Mouse (Mus musculus) c-Kit-positive CD71-positive TER-119-negative erythroid progenitor cells, embryonic 14.5 days (primary cell): ENCODE measurements at regions not wholly inside any gene's neighbourhood (a gene's known extent, or its start where the extent isn't known, plus 50 kb on each side); places are given as distances from the start of the nearest gene placed in this dataset.
A peak's percentile ranks its signal among the peaks of the same experiment; 100 is the strongest.

ENCODE experiments used
- DNase-seq: peaks from one replicate; pipeline ENCODE4 v3.0.0-alpha.2; 2013; ENCODE audit warnings: low read depth

DNA sequence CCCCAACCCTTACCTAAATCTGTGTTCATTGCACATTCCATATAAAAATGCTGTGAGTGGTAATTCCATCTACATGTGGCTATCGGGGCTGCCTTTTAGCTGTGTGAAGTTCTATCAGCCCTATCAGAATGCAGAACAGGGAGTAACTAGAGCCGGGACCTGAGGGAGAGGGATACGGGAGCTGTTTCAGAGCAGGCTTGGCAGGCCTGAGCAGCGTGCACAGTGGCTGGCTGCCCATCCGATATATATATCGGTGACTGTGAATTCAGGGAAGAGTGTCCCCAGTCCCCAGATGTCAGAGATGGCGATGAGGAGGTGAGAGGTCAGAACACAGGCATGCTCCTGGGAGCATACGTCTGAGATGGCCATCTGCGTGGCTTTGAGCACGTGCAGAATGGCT lies 79.0 kb downstream of the Arl4c start:
- no peak for DNase-seq

DNA sequence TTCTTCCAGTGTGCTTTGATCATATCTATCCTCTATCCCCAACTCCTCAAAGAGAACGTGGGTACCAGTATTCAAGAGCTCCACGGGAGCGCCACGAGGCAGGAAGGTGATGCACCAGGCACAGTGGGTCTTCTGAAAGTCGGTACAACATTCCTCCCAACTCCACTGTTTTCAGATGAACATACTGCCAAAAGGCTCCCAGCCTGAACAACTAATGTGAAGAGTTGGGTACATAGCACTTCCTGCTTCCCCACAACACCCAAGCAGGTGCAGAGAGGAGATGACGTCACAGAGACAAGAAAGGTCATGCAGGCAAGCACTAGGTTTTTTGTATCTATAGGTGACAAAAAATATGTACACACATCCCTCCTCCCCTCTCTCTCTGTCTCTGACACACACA lies 79.7 kb downstream of the Arl4c start:
- DNase-seq = no peak

DNA sequence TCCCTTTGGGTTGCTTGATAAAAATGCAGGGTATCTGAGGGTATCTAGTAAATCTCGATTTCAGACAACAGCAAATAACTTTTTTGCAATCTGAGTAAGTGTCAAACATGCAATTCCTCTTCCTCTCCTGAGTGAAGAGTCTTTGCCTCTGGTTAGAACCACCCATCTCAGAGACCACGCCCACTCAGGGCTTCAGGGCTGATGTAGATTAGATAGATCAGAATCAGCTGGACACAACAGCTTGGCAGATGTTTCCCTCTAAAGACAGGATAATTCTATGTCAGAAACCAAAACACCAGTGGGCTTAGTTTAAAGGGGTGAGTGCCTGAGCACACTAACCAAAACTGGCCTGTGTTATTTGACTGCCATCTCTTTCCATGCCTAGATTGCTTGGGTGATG lies 80.8 kb downstream of the Arl4c start:
- DNase-seq = no peak

DNA sequence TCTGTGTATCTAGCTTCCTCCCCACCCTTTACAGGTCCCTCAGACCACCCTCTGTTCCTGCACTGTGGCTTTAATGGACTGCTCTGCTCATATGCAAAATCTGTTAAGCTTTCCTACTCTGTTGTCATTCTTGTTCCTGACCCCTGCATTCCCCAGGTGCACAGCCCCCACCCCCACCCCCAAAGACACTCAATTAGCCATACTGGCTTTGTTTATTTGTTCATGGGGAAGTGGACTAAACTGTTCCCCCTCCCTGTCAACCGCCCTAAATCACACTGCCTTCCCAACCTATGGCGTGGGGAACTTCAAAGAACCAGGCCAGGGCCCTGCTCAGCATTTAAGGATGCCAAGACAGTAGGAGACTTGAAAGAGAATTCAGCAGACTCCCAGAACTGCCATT lies 89.0 kb downstream of the Arl4c start:
- no peak for DNase-seq

DNA sequence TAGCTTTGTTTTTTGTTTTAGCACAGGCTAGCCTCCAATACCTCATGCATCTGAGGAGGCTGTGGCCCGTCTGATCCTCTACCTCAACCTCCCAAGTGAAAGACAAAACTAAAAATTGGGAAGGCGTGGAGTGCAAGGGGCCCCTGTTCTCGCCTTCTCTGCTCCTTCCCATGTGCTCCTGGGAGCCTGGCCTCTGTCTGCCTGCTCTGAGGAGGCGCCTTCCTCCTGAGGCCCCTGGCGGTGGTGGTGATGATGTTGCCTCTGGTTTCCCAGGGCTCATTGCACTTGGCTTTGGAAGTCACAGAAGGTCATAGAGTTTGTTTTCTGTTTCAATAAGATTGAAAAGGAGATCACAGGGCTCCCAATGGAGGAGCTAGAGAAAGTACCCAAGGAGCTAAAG lies 90.8 kb downstream of the Arl4c start:
- no peak for DNase-seq

DNA sequence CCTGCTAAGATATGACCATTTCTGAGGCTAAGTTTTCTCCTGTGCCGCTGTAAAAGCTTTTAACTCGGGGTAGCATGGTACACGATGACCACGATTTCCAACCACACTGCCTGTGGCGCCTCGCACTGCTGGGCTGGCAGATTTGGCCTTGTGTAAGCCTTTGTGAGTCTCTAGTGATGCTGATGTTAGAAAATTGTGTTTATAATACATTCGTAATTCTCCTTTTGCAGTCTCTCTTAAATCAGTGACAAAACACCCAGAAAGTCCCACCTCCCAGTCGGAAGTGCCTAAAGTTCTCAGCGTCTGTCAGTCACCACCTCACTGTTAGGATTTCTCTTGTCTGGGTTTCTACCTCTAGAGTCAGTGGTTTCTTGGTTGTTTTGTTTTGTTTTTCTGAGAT lies 91.2 kb downstream of the Arl4c start:
- no peak for DNase-seq

DNA sequence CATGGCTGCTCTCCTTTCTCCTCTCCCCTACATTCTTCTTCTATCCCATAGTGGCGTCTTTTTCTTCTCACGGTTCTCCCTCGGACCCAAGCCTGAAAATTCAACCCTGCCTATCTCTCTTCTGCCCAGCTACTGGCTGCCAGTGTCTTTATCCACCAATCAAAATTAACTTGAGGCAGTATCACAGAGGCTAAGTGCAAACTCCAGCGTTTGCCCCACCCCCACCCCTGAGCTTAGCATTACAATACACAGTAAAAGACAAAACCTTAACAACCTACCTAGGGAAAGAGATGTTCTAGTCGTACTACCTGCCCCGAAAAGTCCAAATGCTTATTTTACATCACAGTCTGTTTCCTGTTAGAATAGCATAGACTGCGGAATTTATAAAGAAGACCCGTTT lies 93.2 kb downstream of the Arl4c start:
- DNase-seq = no peak

DNA sequence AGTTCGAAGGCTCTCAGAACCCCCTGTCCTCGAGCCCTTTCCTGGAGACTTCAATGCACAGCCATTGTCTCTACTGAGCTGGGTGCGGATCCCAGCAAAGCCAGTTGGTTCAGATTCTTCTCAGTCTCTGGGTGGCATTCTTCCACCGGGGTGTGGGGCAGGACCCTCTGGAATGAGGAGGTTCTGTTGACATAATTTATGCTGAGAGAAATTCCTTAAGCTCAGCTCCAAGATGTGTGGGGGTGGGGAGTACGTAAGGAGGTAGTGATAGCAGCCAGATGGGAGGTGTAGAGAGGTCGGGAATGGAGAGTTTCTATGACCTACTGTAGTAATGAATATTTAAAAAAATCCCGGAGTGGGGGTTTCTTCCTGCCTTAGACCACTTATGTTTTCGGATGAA lies 93.8 kb downstream of the Arl4c start:
- no peak for DNase-seq

DNA sequence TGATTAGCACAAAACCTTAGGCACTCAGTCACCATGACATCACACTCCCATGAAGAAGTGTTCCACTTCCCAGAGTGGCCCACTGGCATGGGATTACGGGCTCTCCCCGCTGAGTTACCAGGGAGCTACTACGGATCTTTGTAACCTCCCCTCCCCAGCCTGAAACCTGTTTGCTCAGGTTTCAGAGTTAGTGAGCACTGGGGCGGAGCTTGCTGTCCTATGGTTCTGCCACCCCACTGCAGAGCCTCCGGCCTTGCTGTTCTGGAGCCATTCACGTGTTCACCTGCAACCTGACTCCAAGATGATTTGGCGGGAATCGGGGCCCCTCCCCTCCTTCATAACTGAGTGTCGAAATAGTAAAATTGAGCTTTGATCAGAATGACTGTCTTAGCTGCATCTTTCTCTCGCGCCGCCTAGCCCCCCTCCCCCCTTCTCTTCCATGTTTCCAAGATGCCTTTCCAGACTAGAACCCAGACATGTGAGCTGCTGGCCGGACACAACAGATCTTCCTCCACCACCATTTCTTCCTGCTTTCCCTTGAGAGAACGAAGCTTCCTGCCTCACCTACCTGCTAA lies 95.8 kb upstream of the Glrp1 start:
- no peak for DNase-seq

DNA sequence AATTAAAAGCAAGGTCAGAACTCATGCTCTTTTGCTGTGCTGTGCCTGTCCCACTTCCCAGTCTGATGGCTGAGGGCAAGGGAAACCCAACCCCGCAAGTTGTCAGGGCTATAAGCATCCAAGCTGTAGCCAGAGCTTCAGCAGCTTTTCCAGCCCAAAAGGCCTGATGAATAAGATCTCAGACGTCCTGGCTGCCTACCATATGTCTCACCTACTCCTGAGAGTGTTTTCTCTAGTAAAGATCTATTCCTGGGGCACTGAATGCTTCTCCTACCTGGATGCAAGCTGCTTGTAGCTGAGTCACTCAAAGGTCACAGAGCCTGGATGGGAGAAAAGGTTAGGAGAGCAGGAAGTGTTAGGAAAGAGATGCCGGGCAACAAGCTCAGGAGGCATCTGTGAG lies 92.4 kb upstream of the Glrp1 start:
- no peak for DNase-seq

DNA sequence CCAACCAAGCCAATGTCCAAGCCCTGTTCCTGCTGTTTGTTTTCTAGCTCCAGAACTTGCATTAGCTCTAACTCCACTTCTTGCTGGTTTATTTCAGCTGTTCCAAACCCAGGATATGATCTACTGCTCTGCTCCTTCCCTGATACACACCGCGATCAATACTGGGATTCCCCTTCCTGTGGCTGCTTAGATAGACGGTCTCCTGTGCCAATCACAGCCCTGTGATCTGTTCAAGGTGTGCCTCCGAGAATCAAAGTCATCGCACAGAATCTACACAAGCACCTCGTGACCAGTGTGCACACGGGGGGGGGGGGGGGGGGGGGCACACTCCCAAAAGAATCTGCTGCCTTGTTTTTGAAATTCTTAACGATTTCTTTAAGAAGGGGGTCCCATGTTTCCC lies 91.9 kb upstream of the Glrp1 start:
- no peak for DNase-seq

DNA sequence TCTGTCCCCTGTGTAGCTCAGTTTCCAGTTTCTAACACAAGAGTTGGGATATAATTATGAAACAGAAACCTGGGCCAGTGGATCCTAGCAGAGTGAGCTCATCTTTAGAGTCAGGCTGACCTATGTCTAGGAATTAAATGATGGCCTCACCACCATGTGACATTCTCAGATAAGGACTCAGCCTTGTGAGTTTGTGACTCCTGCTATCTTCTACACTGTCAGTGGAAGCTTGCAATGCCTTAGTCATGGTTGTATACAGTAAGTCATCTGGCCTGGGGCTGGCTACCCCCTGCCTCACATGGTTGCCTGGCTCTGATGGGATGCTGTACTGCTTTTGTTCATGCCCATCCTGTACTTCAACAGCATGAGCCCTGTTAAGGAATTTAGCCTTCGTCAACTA lies 90.3 kb upstream of the Glrp1 start:
- DNase-seq = peak; percentile 21

DNA sequence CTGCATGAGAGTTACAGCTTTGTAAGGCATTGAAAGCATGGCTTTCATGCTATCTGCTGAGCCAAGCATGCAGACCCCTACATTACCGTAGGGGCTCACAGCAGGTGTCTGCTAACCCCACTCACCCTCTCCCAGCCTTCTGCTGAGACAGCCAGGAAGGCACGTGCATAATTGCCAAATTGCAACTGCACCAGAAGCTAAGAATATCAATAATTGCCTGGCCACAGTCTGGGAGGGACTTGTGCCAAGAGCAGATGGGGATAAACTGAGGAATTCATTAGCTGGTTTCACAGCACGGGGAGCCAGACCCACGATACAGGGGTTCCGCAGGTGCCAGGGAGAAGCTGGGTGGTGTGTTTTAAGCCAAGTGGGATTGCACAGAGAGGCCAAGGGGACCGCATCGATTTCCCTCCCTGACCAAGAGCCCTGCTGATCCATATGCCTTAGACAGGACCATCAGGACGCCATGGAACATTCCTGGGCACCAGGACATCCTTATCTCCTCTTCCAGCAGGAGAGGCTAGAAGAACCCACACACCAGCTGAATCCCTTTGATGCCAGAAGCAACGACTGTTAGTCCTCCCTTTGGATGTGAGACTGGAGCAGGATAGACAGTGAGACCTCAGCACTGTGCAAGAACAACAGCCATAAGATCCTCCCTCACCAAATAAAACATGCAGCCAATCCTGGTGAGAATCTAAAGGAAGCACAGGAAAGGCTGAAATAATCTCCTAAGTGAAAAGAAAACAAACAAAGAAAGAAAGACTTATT lies 84.8 kb upstream of the Glrp1 start:
- DNase-seq = no peak

DNA sequence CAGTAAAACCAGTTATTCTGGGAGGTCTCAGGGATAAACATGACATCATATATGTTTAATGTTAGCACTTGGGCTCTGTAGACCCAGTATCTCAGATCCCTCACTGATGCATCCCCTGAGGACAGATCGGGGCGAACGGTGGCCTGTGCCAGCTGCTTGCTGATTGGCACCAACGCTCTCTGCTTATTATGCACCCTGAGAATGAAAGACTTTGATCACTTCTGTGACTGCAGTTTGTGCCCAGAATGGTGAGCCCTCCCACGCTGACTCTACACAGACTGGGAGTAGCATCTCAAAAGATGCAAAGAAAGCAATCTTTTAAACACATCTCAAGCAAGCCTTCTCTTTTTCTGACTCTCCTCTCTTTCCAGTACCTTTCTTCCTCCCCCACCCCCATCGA lies 82.2 kb upstream of the Glrp1 start:
- no peak for DNase-seq

DNA sequence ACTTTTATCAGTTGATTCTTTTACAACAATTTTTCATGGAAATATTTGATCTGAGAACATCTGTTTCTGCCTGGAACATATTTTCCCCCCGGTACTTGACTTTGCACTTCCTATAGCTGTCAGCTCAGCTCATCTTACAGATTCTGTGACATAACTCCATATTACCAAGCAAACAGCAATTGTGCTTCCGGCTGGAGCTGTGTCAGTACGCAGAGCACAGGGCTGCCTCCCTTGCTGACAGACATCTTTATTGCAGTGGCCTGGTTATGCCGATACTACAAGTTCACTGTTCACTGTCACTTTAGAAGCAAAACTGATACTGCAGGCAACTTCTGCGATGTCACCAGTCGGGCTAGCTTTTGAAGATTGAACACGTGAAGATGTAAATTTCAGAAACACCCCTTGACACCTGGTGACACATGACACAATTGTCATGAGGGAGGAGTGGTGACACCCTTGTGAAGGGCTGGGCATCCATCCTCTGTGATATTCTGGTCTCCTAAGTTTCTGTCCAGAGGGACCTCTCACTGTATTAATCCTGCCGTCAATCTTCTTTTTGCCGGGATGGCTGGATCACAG lies 81.0 kb upstream of the Glrp1 start:
- DNase-seq = no peak

DNA sequence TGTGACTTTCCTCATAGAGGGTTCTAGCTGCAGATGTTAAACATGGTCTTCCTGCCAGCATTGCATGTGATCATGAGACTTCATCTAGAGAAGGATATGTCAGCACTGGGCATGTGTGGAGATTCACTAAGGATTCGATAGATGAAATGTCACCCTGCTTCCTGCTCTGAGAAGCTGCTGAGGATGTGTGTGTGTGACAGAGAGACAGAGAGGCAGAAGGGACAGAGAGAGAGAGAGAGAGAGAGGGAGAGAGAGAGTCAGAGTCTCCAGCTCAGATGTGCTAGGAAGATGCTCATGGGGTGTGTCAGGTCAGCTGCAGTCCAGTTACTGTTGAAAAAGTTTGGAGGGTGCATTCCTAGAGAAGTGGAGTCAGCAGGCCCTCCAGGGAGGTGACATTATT lies 78.9 kb upstream of the Glrp1 start:
- DNase-seq = no peak

DNA sequence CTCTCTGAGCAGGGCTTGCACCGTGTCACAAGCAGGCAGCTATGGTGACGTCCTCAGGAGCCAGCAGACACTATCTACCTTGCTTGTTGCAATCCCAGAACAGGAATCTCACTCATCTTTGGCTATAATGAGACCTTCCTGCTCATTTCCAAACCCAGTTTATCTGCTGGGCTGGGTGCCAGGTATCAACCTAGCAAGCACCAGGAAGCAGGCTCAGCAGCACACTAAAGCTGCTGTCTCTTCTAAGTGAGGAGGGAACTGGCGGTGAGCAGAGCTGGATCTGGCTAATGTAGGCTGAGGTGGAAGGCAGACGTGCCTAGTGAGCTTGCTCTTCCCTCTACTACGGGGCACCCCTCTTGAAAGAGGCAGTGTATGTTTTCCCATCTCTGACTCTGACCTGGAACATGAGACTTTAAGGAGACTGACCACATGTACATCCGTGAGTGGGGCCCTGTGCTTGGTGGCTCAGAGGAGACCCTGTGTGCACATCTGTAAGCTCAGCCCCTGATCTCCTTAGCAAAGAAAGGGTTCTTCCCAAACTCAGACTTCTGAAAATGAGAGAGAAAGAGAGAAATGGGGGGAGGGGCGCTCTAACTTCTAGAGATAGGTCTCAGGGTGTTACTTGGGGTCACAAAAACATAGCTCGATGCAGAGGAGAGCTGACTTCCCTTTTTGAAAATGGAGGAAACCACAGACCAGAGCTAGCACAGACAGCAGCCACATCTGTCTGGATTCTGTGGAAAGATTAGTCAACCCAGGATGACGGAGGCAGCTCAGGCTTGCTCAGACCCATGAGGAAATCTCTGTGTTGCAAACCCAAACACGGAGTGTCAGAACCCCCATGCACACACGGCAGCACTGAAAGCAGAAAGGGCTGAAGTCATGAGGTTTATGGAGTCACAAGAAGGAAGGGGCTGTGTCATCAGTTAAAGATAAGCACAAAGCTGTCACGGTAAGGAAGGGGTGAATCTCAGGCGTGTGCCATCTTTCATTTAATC lies 77.3 kb upstream of the Glrp1 start:
- DNase-seq = no peak

DNA sequence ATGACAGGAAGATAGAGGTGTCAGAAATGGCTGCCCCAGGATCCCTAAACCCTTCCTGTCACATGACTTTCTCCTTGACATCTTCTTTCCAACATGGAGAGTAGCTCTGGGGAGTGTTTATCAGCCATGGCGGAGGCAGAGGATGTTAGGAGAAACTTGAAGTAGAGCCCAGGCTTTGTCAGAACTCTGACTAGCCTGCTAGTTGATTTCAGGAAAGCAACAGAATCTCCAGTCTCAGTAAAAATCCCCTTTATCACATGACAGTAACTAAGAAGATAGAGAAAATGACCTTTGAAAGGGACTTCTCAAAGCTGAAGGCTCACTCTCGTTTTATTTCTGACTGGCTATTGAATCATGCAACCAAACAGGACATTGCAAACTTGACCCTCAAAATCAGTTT lies 76.3 kb upstream of the Glrp1 start:
- DNase-seq = no peak

DNA sequence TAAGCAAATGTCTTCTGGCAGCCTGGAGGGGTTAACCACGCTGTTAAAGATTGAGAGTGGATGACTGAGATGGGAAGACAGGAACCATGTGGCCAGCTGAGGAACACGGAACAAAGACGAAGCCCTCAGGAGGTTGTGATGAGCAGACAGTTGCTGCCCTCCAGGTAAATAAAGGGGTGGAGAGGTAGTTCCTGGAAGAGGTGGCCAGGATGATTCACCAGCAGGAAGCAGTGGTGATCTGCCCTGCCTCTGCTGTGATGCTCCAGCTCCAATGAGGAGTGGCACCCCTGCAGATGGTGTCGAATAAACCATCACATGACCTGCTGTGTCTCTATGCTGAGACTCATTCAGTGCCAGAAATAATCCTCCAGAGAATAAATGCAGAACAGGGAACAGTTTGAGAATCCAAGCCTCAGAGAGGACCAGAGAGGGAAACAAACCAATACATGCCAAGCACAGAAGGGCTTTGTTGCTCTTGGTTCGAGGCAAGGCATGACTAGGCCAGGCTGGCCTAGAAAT lies 74.7 kb upstream of the Glrp1 start:
- no peak for DNase-seq

DNA sequence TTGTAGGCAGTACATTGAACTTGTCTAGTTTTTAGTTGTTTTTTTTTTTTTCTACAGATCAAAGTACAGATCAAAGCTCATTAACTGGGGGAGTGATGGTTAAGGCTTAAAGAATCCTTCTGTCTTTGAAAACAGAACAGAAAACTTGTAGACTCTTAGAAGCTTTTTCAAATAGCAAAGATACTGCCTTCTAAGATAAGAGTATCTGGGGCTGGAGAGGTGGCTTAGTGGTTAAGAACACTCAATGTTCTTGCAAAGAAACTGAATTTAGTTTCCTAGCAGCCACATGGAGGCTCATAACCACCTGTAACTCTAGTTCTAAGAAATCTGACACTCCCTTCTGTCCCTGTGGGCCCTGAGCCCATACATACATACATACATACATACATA lies 68.4 kb upstream of the Glrp1 start:
- DNase-seq = no peak

DNA sequence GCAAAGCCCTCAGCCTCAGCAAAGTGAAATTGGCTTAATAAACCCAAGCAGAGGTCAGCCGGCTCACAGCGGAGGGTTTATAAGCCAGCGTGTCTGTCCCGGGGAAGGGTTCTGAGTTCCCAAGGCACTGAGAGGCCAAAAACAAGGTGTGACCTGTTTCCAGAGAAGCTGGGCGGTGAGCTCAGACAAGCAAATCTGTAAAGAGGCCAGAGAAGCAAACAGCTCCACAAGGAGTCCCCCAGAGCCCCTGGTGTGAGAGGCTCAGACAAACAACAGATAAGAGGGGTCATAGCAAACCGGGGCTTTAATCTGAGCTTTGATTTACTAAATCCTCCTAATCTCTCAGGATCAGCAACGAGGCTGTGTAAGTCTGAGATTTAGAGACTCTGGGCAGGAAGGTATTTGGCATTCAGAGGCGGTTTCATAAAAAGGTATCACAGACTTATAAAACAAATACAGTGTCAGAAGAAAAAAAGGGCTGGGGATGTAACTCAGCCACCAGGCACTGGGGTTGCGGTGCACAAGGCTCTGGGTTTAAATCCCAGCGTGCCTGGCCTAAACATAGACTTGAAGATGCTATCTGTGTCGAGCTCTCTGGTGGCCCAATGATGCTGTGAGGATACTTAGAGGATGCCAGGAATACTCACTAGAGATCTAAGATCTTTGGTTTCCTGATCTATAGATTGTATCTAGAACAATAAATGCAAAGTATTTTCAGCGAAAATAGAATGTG lies 67.8 kb upstream of the Glrp1 start:
- no peak for DNase-seq
